Mouse (Mus musculus) gastrocnemius, adult 8-10 months (tissue): ENCODE results near the gene Ppp2r5c. TPM values are rescaled to one million over a fixed set of nuclear protein-coding genes. Genes with fewer than 3 reads are reported as not detected.

ENCODE experiments used
- DNase-seq, 2 experiments: peaks; one replicate each; pipeline ENCODE4 v3.0.0; 2022; ENCODE audit warnings: low spot score in 2 of 2
- total RNA-seq, 4 experiments: library from RNA; stranded (reverse); gene quantifications; 2 replicates each; pipeline ENCODE4 v1.2.4; 2022

Gene Ppp2r5c
- total RNA-seq: 10 to 100 TPM; 64.1 to 73.9 (median 67.9) TPM

DNA sequence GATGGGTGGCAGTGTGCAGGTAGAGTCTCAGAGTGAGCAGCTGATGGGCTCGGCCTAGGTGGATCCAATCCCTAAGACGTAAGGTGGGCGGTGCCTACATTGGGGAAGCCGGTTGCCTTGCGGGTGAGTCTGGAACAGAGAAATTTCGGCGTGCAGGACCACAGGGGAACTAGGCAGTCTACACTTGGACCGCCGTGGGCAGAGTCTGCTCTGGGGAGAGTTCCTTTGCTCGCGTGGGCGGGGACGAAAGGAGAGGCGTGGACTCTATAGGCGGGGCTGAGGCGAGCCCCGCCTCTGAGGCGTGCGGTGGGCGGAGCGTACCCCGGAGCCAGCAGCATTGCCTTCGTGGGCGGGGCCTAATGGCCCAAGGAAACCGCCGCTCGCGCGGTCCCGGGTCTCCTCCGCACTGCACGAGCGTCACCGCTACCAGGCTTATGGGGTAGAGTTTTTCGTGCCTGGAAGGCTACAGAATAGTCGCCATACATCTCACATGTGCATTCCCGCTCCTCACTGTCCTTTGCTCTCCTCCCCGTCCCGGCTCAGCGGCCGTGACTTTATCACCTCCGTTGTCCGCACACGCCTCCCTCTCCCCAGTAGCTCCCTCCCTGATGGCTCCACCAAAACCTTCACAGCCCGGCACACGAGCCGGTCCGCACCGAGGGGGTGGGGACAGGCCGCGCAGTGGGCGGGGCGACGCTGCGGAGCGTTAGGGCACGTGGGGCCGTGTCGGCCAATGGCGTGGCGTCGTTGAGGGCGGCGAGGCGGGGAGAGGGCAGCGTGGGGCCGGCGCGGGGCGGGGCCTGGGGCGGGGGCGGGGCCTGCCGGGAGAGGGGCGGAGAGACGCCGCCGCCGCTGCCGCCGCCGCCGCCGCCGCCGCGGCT lies at the start of gene Ppp2r5c:
Gene Ppp2r5c, plus strand, starts transcription at position 831 of the 881 bp plus-strand sequence.
- peak; percentile 90 to 92 for DNase-seq

- peak; percentile 38 to 43 for DNase-seq
Measured at GRCm38 (mm10) chr12:110398351-110398750, 48.6 kb upstream of the Ppp2r5c start.

DNA sequence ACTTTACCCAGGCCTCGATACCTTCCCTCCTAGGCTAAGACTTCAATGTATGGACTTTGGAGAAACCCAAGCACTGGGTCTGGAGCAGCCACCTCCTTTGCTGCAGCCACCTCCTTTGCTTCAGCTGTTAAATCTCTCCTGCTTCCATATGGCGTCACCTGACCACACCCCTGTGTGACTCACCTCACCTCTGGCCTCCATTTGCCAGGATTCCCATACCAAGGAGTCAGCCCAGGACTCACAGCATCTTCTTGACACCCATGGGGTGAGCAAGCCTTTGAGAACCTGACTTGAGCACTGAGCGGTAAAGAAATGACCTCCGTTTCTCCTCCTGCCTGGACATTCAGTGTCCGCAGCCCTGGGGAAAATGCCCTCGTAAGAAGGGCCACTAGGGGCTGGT lies 47.8 kb upstream of the Ppp2r5c start:
- no peak for DNase-seq

DNA sequence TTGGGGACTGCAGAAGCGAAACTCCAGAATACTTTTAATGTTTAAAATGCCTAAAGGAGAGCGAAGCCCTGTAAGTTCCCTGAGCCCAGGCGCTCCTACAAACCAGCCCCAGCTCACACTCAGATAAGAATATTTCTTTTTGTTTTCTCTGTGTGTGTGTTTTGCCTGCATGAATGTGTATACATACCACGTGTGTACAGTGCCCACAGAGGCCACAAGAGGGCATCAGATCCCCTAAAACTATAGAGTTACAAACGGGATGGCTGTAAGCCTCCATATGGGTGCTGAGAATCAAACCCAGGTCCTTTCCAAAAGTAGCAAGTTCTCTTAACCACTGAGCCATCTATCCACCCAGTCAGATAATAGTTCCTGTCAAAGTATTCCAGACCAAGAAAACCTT lies 46.0 kb upstream of the Ppp2r5c start:
- no peak for DNase-seq

DNA sequence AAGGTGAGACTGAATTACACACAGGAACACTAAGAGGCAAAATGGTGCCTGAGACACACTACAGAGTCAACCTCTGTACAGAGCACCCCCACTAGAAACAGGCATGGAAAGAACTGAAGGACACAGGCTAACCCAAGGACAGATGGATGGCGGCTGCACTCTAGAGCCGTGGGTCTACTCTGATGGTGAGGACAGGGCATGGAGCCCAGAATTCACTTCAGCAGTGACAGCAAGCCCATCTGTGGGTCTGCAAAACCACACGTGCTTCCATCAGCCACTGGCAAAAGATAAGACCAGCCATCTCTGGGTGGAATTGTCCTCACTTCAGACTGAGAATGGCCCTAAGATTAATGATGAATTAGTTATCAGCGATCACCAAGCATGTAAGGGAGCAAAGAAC lies 45.0 kb upstream of the Ppp2r5c start:
- no peak for DNase-seq

DNA sequence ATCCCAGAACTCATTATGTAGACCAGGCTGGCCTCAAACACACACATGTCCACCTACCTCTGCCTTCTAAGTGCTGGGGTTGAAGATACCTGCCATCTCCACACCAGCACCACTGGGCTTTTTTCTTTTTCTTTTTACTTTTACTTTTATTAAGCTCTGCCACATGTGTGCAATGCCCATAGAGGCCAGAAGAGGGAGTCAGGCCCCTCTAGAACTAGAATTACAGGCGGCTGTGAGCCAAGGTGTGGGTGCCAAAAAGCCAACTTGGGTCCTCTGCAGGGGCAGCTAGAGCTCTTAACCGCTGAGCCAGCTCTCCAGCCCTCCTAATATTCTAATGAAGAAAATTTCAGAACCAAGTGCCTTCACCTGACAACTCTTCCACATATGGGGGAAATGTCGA lies 30.7 kb upstream of the Ppp2r5c start:
- no peak for DNase-seq

DNA sequence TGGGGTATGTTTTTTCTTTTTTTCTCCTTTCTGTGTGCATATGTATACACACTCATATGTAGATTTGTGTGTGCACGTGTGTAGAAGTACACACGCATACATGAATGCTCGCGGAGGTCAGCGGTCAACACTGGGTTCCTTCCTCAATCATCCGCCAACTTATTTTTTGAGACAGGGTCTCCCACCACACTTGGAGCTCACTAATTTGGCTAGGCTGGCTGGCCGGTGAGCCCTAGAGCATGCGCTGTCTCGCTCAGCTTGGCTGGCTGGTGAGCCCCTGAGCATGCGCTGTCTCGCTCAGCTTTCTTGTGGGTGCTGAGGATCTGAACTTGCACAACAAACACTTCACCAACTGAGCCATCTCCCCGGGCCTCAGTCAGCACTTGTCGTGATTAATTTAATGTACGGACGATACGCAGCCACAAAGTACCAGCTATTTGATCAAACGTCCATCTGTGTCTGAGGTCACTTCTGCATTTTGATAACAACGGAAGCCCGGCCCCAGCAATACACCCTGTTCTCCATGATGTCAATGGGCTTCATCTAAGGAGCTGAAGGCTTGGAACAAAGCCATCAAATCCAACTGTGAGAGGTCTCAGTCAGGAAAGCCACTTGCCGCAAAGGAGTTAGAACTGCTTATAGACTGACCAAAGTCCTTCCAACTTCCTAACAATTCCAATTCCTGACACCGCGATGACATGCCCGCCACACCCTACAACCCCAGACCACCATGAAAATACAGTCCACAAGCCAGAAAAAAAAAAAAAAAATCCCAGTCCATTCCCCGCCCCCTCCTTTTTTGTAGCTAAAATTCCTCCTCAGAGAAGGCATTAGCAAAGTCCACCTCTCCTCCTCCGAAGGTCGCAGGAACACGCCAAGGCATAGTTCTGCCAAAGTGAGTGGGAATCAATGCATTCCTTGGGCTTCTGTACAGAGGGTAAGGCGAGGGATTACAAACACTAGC lies 29.6 kb upstream of the Ppp2r5c start:
- no peak for DNase-seq

- DNase-seq: no peak
Measured at GRCm38 (mm10) chr12:110417987-110418734, 28.8 kb upstream of the Ppp2r5c start.

DNA sequence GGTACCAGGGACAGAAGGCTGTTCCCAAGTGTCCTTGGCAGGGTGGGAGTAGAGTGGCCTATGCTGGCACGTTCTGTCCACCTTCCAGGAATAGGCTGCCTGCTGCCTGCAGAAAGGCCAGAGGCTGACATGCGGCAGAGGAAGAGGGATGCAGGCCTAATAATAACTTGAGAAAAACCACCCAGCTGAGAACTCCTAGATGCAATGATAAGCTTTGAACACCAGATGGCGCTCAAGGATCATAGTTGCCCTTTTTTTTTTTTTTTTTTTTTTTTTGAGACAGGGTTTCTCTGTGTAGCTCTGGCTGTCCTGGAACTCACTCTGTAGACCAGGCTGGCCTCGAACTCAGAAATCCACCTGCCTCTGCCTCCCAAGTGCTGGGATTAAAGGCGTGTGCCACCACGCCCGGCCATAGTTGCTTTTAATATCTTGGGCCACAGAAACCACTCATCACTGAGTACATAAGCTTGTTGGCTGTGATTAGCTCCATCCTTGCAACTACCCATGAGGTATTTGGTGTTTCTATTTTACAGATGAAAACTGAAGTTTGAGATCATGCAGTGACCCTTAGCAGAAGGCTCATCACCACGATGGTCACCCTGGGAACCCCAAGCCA lies 28.1 kb upstream of the Ppp2r5c start:
- peak in 1 of 2 experiments; percentile 21 for DNase-seq

DNA sequence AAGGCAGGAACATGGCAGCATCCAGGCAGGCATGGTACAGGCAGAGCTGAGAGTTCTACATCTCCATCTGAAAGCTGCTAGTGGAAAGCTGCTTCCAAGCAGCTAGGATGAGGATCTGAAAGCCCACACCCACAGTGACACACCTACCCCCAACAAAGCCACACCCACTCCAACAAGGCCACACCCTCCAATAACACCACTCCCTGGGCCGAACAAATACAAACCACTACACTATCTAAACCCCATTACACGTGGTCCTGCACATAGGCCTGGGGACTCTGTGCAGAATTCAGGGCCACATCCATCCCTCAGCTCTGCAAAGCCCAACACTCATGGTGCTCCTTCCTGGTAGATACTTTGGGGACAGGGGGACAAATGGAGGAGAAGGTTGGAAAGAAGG lies 27.0 kb upstream of the Ppp2r5c start:
- DNase-seq: no peak

DNA sequence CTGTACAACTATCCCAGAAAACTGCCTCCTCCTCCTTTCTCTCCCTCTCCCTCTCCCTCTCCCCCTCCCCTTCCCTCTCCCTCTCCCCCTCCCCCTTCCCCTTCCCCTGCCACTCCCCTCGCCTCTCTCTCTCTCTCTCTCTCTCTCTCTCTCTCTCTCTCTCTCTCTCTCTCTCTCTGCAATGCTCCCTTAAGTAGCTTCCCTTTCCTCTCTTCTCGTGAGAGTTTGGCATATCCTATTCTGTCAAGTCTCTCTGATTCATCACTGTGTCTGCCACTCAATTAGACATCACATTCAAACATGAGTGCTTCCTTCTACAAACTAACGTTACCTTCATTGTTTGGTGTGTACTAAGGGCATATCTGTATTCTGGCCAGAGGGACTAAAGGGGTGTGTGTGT lies 25.6 kb upstream of the Ppp2r5c start:
- no peak for DNase-seq

DNA sequence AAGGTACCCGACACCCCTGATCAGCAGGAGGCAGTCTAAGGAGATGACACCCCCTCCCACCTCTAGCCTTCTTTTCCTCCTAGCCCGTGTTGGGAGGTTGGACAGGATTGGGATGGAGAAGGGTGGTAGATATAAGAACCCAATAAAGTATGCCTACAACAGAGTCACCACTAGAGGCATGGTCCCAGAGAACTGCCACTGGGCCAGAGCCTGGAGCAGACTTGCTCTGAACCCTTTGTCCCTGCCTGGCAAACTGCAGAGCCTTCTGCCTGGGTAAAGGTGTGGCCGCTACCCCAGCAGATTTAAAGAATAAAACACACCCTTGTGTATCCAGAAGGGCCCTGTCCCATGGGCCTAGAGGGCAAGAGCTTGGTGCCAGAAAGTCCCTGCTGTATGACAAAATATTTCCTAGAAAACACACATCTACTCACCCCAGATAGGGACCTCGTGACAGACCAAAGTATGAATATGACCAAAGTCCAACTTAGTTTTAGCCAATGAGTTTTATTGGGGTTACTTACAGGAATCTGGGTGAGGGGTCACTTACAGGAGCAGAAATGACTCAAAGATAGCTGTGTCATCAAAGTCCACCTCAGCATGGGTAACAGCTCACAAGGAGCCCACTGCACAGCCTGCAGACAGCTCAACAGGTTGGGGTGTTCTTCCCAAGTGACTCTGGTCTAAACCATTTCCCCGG lies 22.8 kb upstream of the Ppp2r5c start:
- DNase-seq: no peak

GRCm38 (mm10) chr12:110426417-110427010 lies 20.4 kb upstream of the Ppp2r5c start:
- DNase-seq: no peak

DNA sequence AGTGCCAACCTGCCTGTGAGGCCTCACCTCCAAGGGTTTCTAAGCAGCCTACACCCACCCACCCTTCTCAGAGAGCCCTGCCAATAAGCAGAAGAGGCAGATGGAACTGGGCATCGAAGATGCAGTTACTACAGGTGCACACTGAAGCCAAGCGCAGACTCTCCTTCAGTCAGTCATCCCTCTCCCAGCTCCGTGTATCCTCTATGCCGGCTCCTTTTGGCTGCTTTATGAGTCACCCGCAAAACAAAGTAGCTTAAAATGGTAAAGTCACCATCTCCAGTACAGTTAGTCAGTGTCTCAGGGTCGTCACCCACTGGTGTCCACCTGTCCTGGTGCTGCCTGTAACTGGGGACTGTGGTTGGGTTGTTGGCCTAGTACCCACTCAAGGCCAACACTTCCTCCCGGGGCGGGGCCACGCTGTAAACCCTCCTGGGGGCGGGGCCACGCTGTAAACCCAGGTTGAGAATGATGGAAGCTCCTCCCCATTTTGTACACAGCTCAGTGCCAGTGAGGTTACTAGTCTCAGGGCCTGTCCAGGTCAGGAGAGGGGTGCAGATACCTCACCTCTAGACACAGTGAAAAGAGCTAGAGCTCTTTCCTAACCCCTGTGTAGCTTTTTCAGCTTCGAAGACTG lies 17.5 kb upstream of the Ppp2r5c start:
- DNase-seq: no peak

DNA sequence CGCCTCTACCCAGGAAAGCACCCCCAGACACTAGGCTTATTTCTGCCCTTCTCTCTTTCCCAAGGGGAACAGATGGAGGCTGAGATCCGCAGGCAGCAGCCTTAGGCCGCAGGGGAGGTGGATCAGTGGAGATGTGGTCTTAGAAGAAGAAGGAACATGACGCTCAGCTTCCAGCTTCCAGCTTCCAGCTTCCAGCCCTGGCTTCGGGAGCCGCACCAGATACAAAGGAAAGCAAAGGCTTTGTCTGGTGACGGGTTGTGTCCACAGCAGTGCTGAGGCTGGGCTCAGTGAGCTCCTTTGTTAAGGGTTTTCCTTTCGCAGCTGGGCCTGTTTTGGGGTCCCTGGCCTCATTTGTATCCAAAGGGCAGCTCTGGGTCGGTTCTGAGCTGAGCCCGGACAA lies 16.9 kb upstream of the Ppp2r5c start:
- DNase-seq: no peak

DNA sequence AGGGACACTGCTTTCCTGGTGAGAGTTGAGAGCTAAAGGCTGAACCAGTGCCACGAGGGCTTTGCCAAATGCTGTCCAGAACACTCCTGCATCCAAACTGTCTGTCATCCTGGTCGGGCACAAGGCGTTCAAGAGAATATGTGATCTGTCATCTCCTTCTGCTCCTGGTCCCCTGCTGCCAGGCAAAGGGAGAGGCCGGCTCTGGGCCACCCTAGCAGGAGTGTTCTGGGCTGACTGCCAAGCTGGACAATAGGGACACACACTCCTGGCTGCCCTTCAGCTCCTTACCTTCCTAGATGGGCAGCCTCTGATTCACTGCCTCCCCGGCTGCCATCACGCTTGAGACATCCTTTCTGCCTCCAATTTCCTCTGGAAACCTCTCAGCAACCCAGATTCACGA lies 15.1 kb upstream of the Ppp2r5c start:
- DNase-seq: no peak

GRCm38 (mm10) chr12:110436638-110437366 lies 10.1 kb upstream of the Ppp2r5c start:
- DNase-seq: no peak

GRCm38 (mm10) chr12:110437367-110437703 lies 9.6 kb upstream of the Ppp2r5c start:
- no peak for DNase-seq
